Mouse (Mus musculus) kidney, adult 18-20 months (tissue): ENCODE measurements around the gene Cotl1.
"Not testable (repeated sequence)": the region's sequence is repeated elsewhere in the genome, so short reads cannot be mapped to it uniquely, and the experiment has no call there.

Experiments used
- DNase-seq: peaks from one replicate; pipeline ENCODE4 v3.0.0; 2021

Gene Cotl1

DNA sequence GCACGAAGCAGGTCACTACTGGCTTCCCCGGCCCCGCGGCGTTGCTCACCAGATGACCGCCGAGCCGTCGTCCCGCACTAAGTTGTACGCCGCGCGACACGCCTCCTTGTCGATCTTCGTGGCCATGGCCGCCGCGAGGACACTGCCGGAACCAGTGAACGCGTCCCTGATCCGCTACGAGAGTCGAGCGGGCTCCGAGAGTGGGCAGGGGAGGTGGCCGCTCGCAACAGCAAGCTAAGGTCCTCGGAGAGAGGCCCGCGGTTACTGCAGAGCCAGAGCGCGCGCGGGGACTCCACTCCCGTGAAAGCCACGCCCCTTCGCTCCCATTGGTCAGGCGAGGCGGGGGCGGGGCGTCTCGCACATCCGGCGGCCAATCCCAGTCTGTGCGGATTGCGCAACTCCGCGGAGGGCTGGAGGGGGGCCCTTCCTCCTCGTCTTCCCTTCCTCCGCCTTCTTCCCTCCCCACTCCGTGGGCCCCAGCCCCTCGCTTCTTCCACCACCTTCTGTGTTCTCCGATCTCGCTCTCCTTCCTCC, at the start of gene Cotl1:
TSS of gene Cotl1 (minus strand) at position 270 of the 534 bp plus-strand sequence.
- peak; percentile 98 for DNase-seq

DNA sequence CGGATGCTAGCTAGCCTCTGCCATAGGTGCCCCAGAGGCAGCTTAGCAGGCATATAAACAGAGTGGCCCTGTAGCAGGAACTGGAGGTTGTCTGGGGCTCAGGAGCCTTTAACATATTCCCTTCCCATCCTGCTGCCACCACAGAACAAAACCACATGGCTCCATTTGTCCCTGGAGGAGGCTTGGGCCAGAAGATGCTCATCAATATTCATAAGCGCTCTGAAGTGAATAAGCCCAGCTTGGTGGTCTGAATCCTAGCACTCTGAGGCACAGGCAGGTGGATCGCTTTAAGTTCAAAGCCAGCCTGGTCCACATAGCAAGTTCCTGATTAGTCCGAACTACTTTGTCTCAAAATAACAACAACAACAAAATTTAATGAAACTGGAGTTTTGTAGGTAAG, 47.7 kb upstream of the Cotl1 start:
- no peak for DNase-seq

DNA sequence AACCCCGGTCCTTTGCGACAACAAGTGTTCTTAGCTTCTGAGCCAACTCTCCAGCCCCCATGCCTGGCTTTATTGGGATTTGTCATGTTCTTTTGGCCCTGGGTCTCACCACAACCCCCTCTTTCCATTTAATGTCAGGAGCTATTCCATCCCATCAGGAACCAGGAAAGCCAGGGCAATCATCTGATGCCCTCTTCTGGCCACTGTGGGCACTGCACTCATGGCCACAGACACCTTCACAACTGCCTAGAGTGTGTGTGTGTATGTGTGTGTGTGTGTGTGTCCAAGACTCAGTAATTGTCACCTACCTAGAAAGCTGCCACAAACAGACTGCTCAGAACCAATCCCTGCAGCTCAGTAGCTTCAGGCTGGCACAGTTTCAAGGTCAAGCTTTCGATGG, 46.8 kb upstream of the Cotl1 start:
- peak; percentile 79 for DNase-seq

DNA sequence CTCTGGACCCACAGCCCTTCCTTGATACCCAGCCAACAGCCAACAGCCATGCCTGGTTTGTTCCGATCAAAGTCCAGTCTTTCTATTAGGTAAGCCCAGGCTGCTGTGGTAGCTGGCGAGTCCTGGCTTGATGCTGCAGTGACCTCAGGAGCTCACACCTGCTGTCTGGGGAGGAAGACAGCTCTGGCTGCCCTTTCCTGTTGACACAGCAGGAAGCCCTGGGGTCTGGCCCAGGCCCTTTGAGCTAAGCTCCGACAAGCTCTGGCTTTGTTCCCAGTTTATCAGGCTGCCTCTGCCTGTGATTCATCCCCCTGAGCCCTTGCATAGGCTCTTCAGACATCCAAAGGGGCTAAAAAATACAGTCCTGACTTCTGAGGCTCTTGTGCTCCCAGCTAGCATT, 45.3 kb upstream of the Cotl1 start:
- DNase-seq: peak; percentile 76

DNA sequence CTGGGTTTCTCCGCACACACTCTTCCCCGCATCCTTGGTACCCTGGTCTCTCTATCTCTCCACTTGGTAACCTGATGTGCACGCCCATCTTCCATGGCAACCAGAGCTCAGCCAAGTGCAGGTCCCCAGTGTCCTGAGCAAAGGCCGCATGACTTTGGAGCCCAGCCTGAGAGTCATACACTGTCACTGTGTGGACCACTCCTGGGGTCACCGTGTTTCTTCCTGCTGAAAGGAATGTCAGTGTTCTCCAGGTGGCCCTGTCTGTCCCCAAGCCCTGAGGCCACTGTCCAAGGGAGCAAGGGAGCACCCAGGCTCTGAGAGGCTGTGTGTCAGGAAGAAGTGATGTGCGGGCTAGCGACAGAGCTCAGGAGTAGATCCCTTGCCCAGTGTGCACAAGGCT, 42.9 kb upstream of the Cotl1 start:
- DNase-seq: peak; percentile 50

DNA sequence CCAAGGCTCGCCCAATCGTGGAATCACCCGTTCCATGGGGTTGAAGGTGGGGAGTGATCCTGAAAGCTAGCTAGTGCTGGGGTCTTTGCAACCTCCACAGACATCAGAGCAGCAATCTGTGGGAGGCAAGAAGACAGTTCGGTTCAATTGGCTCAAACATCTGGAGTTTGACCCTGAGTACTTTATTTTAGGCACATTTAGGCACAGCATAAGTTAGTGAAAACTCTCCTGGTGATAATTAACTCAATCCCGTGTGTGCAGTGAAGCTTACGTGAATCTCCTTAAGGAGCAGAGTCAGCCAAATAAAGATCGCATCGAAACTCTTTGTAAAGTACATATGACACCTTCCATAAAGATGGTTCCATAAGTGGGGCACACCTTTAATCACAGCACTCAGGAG, 41.6 kb upstream of the Cotl1 start:
- no peak for DNase-seq

DNA sequence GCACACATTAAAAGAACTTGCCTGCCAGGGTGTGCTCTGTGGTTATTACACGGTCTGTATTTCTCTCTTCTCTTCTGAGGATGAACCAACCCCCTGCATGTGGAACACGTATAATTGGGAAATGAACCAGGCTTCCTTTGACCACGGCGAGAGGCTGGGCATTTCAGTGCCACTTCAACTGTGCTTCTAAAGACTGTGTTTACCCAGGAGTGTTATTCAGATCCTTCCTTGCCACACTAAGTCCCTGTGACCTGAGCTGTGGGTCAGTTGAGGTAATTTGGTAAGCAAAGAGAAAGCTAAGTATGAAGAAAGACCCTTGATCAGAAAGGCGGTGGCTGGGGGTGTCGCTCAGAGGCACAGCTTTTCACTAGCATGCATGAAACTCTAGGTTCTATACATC, 41.0 kb upstream of the Cotl1 start:
- DNase-seq: peak; percentile 31

DNA sequence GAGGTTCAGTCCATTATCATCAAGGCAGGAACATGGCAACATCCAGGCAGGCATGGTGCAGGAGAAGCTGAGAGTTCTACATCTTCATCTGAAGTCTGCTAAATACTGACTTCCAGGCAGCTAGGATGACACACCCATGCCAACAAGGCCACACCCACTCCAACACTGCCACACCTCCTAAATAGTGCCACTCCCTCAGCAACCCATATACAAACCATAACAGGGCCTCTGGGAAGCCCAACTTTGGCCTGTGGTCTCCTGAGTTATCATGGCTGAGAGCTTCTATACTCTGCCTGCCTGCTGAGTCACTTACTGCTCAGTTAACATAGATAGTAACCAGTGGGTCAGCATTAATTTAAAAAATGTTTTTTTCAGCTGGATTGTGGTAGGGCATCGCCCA, 32.8 kb upstream of the Cotl1 start:
- DNase-seq: no peak

DNA sequence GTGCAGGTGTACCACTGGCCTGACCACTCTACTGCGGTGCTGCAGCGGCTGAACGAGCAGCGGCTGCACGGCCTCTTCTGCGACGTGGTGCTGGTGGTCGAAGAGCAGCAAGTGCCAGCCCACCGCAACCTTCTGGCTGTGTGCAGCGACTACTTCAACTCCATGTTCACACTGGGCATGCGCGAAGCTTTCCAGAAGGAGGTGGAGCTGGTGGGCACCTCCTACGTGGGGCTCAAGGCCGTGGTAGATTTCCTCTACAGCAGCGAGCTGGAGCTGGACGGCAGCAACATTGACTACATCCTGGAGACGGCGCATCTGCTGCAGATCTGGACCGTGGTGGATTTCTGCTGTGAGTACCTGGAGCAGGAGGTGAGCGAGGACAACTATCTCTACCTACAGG, 29.3 kb upstream of the Cotl1 start:
- DNase-seq: no peak

DNA sequence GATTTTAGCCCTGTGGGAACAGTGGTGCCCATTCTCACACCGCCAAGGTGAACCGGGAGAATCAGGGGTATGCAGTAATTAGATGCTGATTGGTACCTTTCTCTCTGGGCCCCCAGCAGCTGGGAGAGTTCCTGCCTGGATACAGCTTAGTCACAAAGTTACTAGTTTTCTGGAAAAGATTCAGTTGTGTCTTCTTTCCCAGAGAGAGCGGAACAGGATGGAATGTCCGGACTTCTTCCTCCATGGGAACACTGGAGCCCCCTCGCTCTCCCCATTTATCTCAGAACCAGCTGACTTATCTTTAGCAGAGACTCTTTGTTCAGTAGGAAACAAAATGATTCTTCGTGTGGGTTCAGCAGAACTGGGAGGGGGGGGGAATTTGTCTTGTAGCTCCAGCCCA, 22.4 kb upstream of the Cotl1 start:
- DNase-seq: no peak

DNA sequence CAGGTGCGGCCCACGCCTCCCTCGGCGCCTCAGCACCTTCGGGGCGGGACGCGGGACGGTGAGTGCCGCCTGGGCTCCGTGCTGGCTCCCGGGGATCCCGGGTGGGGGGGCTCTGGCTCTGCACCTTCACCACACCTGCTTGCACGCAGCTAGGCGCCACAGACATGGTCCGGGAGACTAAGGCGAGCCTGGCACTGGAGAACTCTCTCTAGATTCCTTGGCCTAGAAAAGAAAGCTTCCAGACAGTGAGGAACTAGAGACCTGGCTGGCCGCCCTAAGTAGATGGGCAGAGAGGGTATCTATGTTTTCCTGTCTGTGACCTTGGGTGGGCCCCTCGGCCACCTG, 22.0 kb upstream of the Cotl1 start:
- no peak for DNase-seq

DNA sequence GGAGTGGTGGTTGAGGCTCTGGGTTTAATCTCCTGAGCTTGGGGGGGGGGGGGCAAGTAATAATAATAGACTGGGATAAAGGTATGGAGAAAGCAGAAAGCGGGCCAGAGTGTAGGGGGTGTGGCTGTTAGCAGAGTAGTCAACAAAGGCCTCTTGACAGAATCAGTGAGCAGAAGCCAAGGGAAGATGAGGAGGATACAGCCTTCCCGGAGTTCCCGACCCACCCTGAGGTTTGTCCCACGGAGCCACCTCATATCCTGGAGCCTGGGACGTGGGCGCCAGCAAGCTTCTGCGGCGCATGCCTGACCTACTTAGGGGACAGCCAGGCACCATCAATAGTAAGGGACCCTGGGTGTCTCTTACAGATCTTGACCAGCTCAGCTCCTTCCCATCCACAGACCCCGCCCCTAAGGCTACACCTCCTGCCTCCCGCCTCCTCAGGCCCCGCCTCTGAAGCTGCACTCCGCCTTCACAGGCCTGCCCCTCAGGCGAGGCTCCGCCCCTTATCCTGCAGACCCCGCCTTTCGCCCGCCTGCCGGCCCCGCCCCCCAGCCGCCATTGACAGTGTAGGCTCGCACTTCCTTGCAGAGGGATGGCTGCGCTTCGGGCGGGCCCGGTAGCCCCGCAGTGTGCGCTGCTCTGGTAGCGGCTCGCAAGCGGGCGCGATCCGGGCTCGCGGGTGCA, 21.5 kb upstream of the Cotl1 start, which contains the start of gene Klhl36:
TSS of gene Klhl36 (plus strand) at position 561 of the 684 bp plus-strand sequence.
- DNase-seq: peak; percentile 99

DNA sequence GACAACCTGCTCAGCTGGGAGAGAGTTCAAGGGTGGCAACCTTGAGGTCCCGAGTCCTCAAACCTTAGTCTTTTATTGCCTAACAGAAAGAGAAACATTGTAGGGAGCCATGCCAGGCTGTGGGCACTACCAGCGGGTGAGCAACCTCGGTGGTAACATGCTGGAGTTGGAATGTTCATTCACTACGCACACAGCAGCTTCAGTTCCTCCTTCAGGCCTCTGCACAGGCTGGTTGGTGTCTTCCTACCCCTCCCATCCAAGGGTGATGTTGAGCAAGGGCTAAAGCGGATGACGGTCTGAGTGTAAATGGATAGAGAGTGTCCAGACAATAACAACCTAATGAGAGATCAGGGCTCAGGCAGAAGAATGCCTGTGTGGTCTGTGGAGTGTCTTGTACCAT, 17.4 kb upstream of the Cotl1 start:
- DNase-seq: no peak

DNA sequence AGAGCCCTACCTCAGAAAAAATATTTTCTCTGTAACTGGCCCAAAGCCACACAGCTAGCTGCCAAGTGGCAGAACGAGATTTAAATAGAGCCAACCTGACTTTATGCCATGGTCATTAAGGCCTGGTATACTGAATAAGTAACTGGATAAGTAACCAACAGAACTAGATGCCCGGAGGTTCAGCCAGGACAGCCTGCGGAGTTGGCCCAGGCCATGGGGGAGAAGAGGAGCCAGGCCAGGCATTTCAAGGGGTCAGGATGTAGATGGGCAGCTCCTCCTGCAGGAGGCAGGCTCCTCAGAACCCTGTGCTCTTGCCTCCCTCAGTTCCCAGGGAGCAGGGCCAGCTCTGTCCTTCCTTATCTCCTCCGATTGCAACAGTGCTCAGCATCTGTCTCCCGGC, 15.3 kb upstream of the Cotl1 start:
- DNase-seq: peak; percentile 60

DNA sequence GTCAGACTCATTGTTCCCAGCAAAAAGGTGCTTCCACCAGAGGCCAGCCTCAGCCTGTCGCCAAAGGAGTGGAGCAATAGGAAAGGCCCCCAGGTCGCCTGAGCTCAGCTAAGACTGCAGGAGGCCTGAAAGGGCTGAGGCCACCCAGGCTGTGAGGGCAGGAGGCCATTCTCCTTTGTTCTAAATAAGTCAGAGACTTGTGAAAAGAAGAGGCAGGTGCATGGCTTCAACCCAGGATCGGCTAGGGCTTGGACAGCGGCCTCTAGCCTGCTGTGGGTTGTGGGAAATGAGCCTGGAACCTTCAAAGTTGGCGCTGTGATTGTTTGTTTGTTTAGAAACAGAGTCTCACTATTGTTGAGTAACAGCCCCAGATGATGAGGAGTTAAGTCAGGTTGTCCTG, 13.7 kb upstream of the Cotl1 start:
- DNase-seq: no peak

DNA sequence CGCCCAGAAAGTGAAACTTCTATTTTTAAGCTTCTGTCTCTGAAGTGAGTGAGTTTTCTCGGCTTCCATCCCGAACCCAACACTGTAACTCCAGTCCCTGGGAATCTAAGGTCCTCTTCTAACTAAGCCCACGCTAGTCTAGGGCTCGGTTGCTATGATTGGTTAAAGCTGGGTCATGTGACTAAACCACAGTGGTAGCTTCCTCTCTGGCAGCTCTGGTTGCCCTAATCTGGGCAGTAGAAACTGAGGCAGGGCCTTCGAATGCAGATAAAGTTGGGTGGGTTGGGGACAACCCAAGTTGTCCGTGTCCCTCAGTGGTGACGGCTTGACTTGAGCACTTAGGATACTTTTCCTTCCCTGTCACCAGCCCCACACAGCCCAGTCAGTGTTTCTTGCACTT, 13.2 kb upstream of the Cotl1 start:
- DNase-seq: no peak

DNA sequence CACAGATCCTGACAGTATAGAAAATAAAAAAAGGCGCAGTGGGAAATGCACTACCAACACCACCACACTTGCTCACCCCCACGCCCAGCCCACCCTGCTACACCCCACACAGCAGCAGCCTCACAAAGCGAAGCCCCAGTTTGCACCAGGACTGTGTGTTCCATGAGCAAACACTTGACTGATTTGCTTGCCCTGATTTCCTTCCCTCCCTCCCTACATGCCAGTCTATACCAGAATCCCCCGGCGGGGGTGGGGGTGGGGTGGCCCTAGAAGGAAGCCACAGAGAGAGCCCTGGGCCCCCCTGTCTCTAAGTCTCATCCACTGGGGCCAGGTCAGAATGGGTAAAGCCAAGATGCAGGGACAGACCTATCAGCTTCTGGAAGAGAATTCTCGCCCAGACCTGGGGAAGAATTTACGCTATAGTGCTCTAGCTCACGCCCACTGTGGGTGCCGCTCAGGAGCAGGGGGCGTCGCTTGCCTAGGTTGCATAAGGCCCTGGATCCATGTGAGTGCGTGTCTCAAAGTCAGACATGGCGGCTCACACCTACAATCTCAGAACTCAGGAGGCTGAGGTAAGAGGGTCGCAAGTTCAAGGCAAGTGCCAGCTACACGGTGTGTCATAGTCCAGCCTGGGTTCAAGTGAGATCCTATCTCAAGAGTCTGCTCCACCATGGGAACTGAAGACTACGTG, 7.0 kb upstream of the Cotl1 start:
- no peak for DNase-seq

DNA sequence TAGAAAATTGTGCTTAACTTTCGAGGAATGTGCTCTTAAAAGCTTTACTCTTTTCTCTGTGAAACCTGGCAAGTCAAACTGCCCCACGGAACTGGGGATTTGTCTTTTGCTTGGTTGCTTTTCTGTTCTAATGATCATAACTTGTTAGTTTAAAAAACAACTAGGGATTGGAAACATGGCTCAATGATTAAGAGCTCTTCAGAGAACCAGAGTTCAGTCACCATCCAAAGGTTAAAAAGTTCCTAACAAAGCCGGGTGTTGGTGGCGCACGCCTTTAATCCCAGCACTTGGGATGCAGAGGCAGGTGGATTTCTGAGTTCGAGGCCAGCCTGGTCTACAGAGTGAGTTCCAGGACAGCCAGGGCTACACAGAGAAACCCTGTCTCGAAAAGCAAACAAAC, 5.4 kb upstream of the Cotl1 start:
- not testable (repeated sequence) for DNase-seq

DNA sequence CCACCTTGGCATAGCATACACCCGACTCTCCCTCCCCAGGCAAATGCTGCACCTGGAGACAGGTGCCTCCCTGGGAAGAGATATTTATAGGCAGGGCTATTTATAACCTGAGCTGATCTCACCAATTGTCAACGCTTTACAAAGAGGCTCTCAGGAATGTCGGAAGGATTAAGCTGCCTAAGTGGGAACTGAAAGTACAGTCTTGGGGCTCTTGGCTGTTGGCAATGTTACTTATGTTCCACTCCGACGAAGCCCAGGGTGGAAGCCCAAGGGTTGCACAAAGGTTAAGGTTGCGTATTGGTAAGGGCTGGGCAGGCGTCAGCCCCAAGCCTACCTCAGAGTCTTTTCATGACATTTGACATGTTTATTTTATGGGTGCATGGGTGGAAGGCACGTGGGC, 4.2 kb upstream of the Cotl1 start:
- no peak for DNase-seq

DNA sequence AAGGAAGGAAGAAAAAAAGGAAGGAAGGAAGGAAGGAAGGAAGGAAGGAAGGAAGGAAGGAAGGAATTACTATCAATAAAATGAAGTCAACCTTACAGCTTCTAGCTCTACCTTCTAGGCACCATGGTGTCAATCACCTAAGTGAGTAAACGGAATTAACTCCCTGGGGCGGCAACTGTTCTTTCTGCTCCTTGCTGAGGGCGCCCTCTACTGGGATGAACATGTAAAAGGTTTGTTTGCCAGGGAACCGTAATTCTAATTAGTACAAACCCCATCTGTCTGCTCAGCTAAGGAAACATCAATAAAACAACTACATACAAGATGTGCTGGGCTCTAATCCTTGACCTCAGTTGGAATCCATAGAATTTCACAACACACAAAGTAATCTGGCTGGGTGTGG, 3.1 kb upstream of the Cotl1 start:
- peak; percentile 78 for DNase-seq

DNA sequence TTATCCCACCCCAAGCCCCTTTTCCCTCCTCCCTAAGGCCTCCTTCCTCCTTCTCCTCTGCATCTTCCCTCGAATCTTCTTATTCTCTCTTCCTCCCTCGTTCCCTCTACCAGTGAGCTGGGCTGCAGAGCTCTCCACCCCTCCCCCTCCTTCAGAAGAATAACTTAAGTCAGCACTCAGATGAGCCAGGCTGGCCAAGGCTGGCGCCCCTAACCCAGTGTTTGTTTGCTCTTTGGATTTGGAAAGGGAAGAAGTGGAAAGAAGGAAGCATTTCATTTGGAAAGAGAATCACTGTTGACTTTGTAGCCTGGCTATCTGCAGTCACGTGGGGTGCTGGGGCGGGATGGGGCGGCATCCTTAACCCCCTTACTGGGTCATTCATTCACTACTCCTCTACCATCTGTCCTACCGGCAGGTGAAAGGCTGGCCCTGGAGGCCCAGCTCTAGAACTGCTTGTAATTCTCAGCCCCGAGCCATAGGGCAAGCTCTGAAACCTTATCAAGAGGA, 614 bp upstream of the Cotl1 start:
- peak; percentile 75 for DNase-seq

DNA sequence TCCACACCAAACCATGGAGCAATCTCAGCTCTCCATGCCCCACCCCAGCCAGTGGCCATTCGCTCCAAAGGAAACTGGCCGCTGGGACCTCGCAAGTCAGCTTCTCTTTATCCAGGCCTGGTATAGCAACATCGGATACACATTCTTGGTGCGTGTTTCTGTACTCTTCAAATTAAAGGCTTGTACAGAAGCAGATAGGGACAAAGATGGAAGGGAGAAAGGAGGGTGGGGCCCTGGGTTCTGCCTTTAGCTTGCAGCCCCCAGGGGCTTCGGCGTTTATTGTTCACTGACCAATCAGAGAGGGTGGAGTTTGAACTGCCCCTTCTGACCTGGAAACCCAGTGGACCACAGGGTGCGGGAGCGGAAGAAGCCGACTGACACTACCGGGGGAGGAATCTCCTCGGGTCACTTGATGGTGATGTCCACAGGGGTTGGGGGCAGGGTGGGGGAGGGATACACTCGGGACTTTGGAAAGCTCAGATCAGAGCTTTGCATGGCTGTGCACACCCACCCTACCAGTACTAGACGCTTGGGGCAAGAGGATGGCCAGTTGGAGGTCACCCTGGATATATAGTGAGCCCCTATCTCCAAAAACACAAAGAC, 824 bp downstream of the Cotl1 start:
- peak; percentile 57 for DNase-seq

DNA sequence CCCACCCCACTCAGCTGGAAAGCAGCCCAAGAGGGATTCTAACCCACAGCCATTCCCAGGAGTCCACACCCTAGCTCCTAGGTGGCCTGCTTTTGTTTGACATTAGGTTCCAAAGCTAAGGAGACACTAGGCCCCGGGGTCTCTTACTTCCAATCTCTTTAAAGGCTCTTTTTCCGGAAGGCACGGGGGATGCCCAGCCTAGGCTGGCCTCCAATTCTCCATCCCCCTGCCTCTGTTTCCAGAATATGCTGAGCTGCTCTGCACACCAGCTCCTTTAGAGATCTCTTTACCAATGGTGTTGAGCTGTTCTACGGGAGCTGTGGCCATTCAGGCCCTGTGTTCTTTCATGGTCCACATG, 1.4 kb downstream of the Cotl1 start:
- no peak for DNase-seq
